Mouse (Mus musculus): ENCODE data around the gene Sorbs1.

Sorbs1 gene

GRCm38 (mm10) chr19:40380005-40380404, 133.6 kb downstream of the Sorbs1 start:
- in situ Hi-C loops (cut with MboI, MseI): loop anchor here (5.0 kb wide), 1 partner anchor 33 kb away; no protein-coding TSS in a partner anchor

GRCm38 (mm10) chr19:40379081-40379480, 134.5 kb downstream of the Sorbs1 start:
- in situ Hi-C loops (cut with MboI, MseI): no loop called here

GRCm38 (mm10) chr19:40377632-40378031, 135.9 kb downstream of the Sorbs1 start:
- in situ Hi-C loops (cut with MboI, MseI): no loop called here

- in situ Hi-C loops (cut with MboI, MseI): no loop called here
Observed at GRCm38 (mm10) chr19:40376566-40377281, 136.9 kb downstream of the Sorbs1 start.

- in situ Hi-C loops (cut with MboI, MseI): no loop called here
Observed at GRCm38 (mm10) chr19:40374720-40375119, 138.9 kb downstream of the Sorbs1 start.

- in situ Hi-C loops (cut with MboI, MseI): no loop called here
Observed at GRCm38 (mm10) chr19:40372679-40373078, 140.9 kb downstream of the Sorbs1 start.

- in situ Hi-C loops (cut with MboI, MseI): no loop called here
Observed at GRCm38 (mm10) chr19:40371866-40372265, 141.7 kb downstream of the Sorbs1 start.

- in situ Hi-C loops (cut with MboI, MseI): no loop called here
Observed at GRCm38 (mm10) chr19:40369852-40370811, 143.4 kb downstream of the Sorbs1 start.

GRCm38 (mm10) chr19:40368517-40368916, 145.1 kb downstream of the Sorbs1 start:
- in situ Hi-C loops (cut with MboI, MseI): no loop called here

GRCm38 (mm10) chr19:40366163-40366941, 147.2 kb downstream of the Sorbs1 start:
- in situ Hi-C loops (cut with MboI, MseI): no loop called here

GRCm38 (mm10) chr19:40365137-40365536, 148.4 kb downstream of the Sorbs1 start:
- in situ Hi-C loops (cut with MboI, MseI): no loop called here

- in situ Hi-C loops (cut with MboI, MseI): no loop called here
Observed at GRCm38 (mm10) chr19:40363447-40363846, 150.1 kb downstream of the Sorbs1 start.

- in situ Hi-C loops (cut with MboI, MseI): no loop called here
Observed at GRCm38 (mm10) chr19:40362203-40362865, 151.2 kb downstream of the Sorbs1 start.

- in situ Hi-C loops (cut with MboI, MseI): no loop called here
Observed at GRCm38 (mm10) chr19:40359712-40360394, 153.7 kb downstream of the Sorbs1 start.

- in situ Hi-C loops (cut with MboI, MseI): no loop called here
Observed at GRCm38 (mm10) chr19:40356536-40357522, 156.8 kb downstream of the Sorbs1 start.

GRCm38 (mm10) chr19:40355075-40355474, 158.5 kb downstream of the Sorbs1 start:
- in situ Hi-C loops (cut with MboI, MseI): no loop called here

GRCm38 (mm10) chr19:40352006-40352405, 161.6 kb downstream of the Sorbs1 start:
- in situ Hi-C loops (cut with MboI, MseI): no loop called here

GRCm38 (mm10) chr19:40350835-40351234, 162.7 kb downstream of the Sorbs1 start:
- in situ Hi-C loops (cut with MboI, MseI): no loop called here
